Mouse (Mus musculus) left cerebral cortex, adult 9 months (tissue): ENCODE data around the gene Cobll1.

Source experiments
- DNase-seq, 2 experiments: peaks; one replicate each; pipeline ENCODE4 v3.0.0; 2022; ENCODE audit warnings: low spot score in 2 of 2

Gene Cobll1

GRCm38 (mm10) chr2:65147431-65147830 is 91.8 kb downstream of the Cobll1 start:
- no peak for DNase-seq

GRCm38 (mm10) chr2:65145421-65146117 is 93.6 kb downstream of the Cobll1 start:
- DNase-seq, result no peak

- no peak for DNase-seq
Measured at GRCm38 (mm10) chr2:65141093-65141661, 98.0 kb downstream of the Cobll1 start.

GRCm38 (mm10) chr2:65140330-65140922 is 98.8 kb downstream of the Cobll1 start:
- no peak for DNase-seq

- no peak for DNase-seq
Measured at GRCm38 (mm10) chr2:65139606-65140329, 99.4 kb downstream of the Cobll1 start.

- no peak for DNase-seq
Measured at GRCm38 (mm10) chr2:65138992-65139391, 100.2 kb downstream of the Cobll1 start.

- DNase-seq, result peak in 1 of 2 experiments; percentile 14
Measured at GRCm38 (mm10) chr2:65126141-65126783, 112.9 kb downstream of the Cobll1 start.

GRCm38 (mm10) chr2:65123702-65124101 is 115.5 kb downstream of the Cobll1 start:
- no peak for DNase-seq

GRCm38 (mm10) chr2:65121435-65121834 is 117.8 kb downstream of the Cobll1 start:
- DNase-seq, result peak in 1 of 2 experiments; percentile 51

GRCm38 (mm10) chr2:65121012-65121411 is 118.2 kb downstream of the Cobll1 start:
- DNase-seq, result no peak

GRCm38 (mm10) chr2:65120112-65120511 is 119.1 kb downstream of the Cobll1 start:
- no peak for DNase-seq

GRCm38 (mm10) chr2:65119667-65120066 is 119.5 kb downstream of the Cobll1 start:
- DNase-seq, result no peak

- DNase-seq, result no peak
Measured at GRCm38 (mm10) chr2:65119076-65119475, 120.1 kb downstream of the Cobll1 start.

GRCm38 (mm10) chr2:65117859-65118258 is 121.3 kb downstream of the Cobll1 start:
- DNase-seq, result no peak

GRCm38 (mm10) chr2:65116428-65117125 is 122.6 kb downstream of the Cobll1 start:
- no peak for DNase-seq

- DNase-seq, result no peak
Measured at GRCm38 (mm10) chr2:65113191-65113590, 126.0 kb downstream of the Cobll1 start.

GRCm38 (mm10) chr2:65104569-65104968 is 134.6 kb downstream of the Cobll1 start:
- DNase-seq, result no peak

- DNase-seq, result no peak
Measured at GRCm38 (mm10) chr2:65103801-65104200, 135.4 kb downstream of the Cobll1 start.

- DNase-seq, result no peak
Measured at GRCm38 (mm10) chr2:65101388-65101787, 137.8 kb downstream of the Cobll1 start.

- DNase-seq, result no peak
Measured at GRCm38 (mm10) chr2:65100001-65100400, 139.2 kb downstream of the Cobll1 start.

- no peak for DNase-seq
Measured at GRCm38 (mm10) chr2:65095571-65095970, 143.6 kb downstream of the Cobll1 start.
